24 mouse cellular contexts compared by ENCODE assay signal in the genomic region with DNA sequence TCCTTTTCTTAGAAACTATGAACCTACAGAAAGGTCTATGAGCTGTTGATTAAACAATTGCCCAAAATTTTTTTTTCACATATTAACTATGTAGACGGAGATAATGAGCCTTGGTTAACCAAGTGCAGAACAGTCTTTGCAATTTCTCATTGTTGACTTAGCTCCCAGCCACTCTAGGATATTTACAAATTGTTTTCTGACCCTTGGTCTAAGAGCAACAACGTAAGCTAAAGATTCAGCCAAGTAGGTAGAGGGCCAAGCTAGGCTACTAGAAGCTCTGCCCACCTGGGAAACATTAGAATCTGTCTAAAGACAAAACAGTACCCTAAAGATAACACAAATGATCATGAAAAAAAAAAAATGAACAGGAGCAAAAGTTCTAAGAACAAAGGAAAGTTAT.
DNase-seq lines count a peak whose midpoint lies in the region; ATAC-seq and TF ChIP-seq lines count a peak whose summit lies in the region.
"Had no signal": no experiment of that assay in that cellular context is flagged by ENCODE, and none has a peak within 500 bp of the region (broad histone marks: within the 10 kb centered on the region; RNA-seq: fewer than 3 reads in every experiment).

No protein-coding gene starts in this region.

- no peak overlapping the region for H3K4me2 ChIP-seq in hindbrain, embryonic 14.5 days (replicated peaks)
- no peak overlapping the region for H3K4me2 ChIP-seq in hindbrain, embryonic 16.5 days (ENCODE audit: low read length)
- H3K4me2 ChIP-seq in liver, embryonic 11.5 days = no peak overlapping the region
- H3K4me2 ChIP-seq: embryonic facial prominence, embryonic 12.5 days; forebrain, embryonic 13.5 days; forebrain, embryonic 15.5 days had no signal

- TF ChIP-seq POLR2A in liver, adult 2 months (IDR thresholded peaks at IDR 0.05; ENCODE audit: extremely low read depth, insufficient read depth, low read length) = no peak

- ATAC-seq in hindbrain, embryonic 14.5 days (ENCODE audit: low FRiP score) = no peak
- ATAC-seq in hindbrain, embryonic 16.5 days = no peak
- no peak for ATAC-seq in liver, embryonic 11.5 days (replicated peaks; ENCODE audit: low FRiP score)
- ATAC-seq: activated CD4-positive, CD25-positive, alpha-beta regulatory T cell, adult 4 months; CD4-positive, CD25-positive, alpha-beta regulatory T cell, adult 4 months; forebrain, embryonic 13.5 days; forebrain, embryonic 15.5 days; Patski had no signal

- no peaks in the 10 kb centered on the region for H3K79me2 ChIP-seq in liver, adult 2 months (ENCODE audit: control insufficient read depth, insufficient read depth, low read length)

- H3K4me3 ChIP-seq in hindbrain, embryonic 14.5 days (replicated peaks; ENCODE audit: low read length) = no peak overlapping the region
- no peak overlapping the region for H3K4me3 ChIP-seq in hindbrain, embryonic 16.5 days (ENCODE audit: low read length)
- H3K4me3 ChIP-seq in liver, adult 2 months (ENCODE audit: insufficient read depth, low read depth, low read length) = no peak overlapping the region
- no peak overlapping the region for H3K4me3 ChIP-seq in liver, embryonic 11.5 days (ENCODE audit: low read depth, low read length)
- H3K4me3 ChIP-seq: embryonic facial prominence, embryonic 10.5 days; embryonic facial prominence, embryonic 12.5 days; forebrain, embryonic 13.5 days; forebrain, embryonic 15.5 days had no signal

- H3K27me3 ChIP-seq in hindbrain, embryonic 14.5 days (ENCODE audit: control insufficient read depth, insufficient read depth, low read length) = no peaks in the 10 kb centered on the region
- no peaks in the 10 kb centered on the region for H3K27me3 ChIP-seq in hindbrain, embryonic 16.5 days (replicated peaks; ENCODE audit: control insufficient read depth, insufficient read depth, low read length)
- no peaks in the 10 kb centered on the region for H3K27me3 ChIP-seq in liver, adult 2 months (ENCODE audit: control insufficient read depth, insufficient read depth, low read length)
- H3K27me3 ChIP-seq in liver, embryonic 11.5 days (replicated peaks; ENCODE audit: control insufficient read depth, insufficient read depth, low read length) = no peaks in the 10 kb centered on the region
- H3K27me3 ChIP-seq: CH12.LX; embryonic facial prominence, embryonic 12.5 days; forebrain, embryonic 13.5 days; forebrain, embryonic 15.5 days had no signal

- WGBS in hindbrain, embryonic 14.5 days = 86% methylated on average over 2 of the region's 2 CpGs
- 89% methylated on average over 2 of the region's 2 CpGs for WGBS in hindbrain, embryonic 16.5 days
- 14% methylated on average over 2 of the region's 2 CpGs for WGBS in liver, adult 2 months
- 77% methylated on average over 2 of the region's 2 CpGs for WGBS in liver, embryonic 11.5 days

- no peaks in the 10 kb centered on the region for H3K36me3 ChIP-seq in hindbrain, embryonic 14.5 days (replicated peaks; ENCODE audit: control insufficient read depth, insufficient read depth)
- no peaks in the 10 kb centered on the region for H3K36me3 ChIP-seq in hindbrain, embryonic 16.5 days (ENCODE audit: control insufficient read depth, insufficient read depth, low read length)
- no peaks in the 10 kb centered on the region for H3K36me3 ChIP-seq in liver, adult 2 months (ENCODE audit: control insufficient read depth, insufficient read depth, low read length)
- no peaks in the 10 kb centered on the region for H3K36me3 ChIP-seq in liver, embryonic 11.5 days (ENCODE audit: control insufficient read depth, insufficient read depth, low read length)
- H3K36me3 ChIP-seq: embryonic facial prominence, embryonic 10.5 days; embryonic facial prominence, embryonic 12.5 days; forebrain, embryonic 15.5 days; G1E had no signal

- H3K9me3 ChIP-seq in hindbrain, embryonic 14.5 days (ENCODE audit: control insufficient read depth, low read length) = no peaks in the 10 kb centered on the region
- no peaks in the 10 kb centered on the region for H3K9me3 ChIP-seq in hindbrain, embryonic 16.5 days (ENCODE audit: control insufficient read depth, low read length)
- no peaks in the 10 kb centered on the region for H3K9me3 ChIP-seq in liver, embryonic 11.5 days (ENCODE audit: control insufficient read depth, low read length)
- H3K9me3 ChIP-seq: embryonic facial prominence, embryonic 10.5 days; embryonic facial prominence, embryonic 12.5 days; forebrain, embryonic 13.5 days; forebrain, embryonic 15.5 days; G1E had no signal

- no peak overlapping the region for H3K9ac ChIP-seq in hindbrain, embryonic 14.5 days
- H3K9ac ChIP-seq in hindbrain, embryonic 16.5 days (ENCODE audit: low read depth, low read length) = no peak overlapping the region
- H3K9ac ChIP-seq in liver, adult 2 months (ENCODE audit: low read depth, low read length) = no peak overlapping the region
- no peak overlapping the region for H3K9ac ChIP-seq in liver, embryonic 11.5 days (ENCODE audit: low read depth, low read length)
- H3K9ac ChIP-seq: embryonic facial prominence, embryonic 12.5 days; forebrain, embryonic 13.5 days; forebrain, embryonic 15.5 days had no signal

- no peaks in the 10 kb centered on the region for H3K4me1 ChIP-seq in hindbrain, embryonic 14.5 days (replicated peaks; ENCODE audit: control insufficient read depth, insufficient read depth, low read length)
- H3K4me1 ChIP-seq in hindbrain, embryonic 16.5 days (ENCODE audit: control insufficient read depth, insufficient read depth, low read depth, low read length) = no peaks in the 10 kb centered on the region
- peaks cover 15% of the 10 kb centered on the region; the same call in 1 of the 2 replicates for H3K4me1 ChIP-seq in liver, adult 2 months (ENCODE audit: control insufficient read depth, insufficient read depth, low read length)
- no peaks in the 10 kb centered on the region for H3K4me1 ChIP-seq in liver, embryonic 11.5 days (replicated peaks; ENCODE audit: control insufficient read depth, insufficient read depth, low read length)
- H3K4me1 ChIP-seq: embryonic facial prominence, embryonic 10.5 days; embryonic facial prominence, embryonic 12.5 days; forebrain, embryonic 13.5 days; forebrain, embryonic 15.5 days had no signal

- H3K27ac ChIP-seq in hindbrain, embryonic 14.5 days = no peak overlapping the region
- no peak overlapping the region for H3K27ac ChIP-seq in hindbrain, embryonic 16.5 days (ENCODE audit: low read depth, low read length)
- H3K27ac ChIP-seq in liver, adult 2 months (replicated peaks; ENCODE audit: insufficient read depth, low read depth, low read length) = no peak overlapping the region
- H3K27ac ChIP-seq in liver, embryonic 11.5 days (ENCODE audit: low read depth, low read length) = no peak overlapping the region
- H3K27ac ChIP-seq: embryonic facial prominence, embryonic 10.5 days; embryonic facial prominence, embryonic 12.5 days; forebrain, embryonic 13.5 days; forebrain, embryonic 15.5 days had no signal

- DNase-seq in hindbrain, embryonic 14.5 days (ENCODE audit: low spot score) = peak; percentile 2
- DNase-seq in kidney, adult 9 months = peak; percentile 45
- DNase-seq in kidney, adult 18-20 months = no peak
- peak; percentile 96 for DNase-seq in liver, adult 2 months (ENCODE audit: extremely low read depth, low read depth, low spot score)
- no peak for DNase-seq in liver, embryonic 11.5 days (ENCODE audit: low spot score)
- DNase-seq: adrenal gland, adult 8-10 months; adrenal gland, postnatal 14 days; adrenal gland, postnatal 36 days; B cell, adult 2 months; cerebellum, adult 11-12 months; cerebellum, adult 2 months; cerebellum, adult 9-10 months; cerebellum, postnatal 10 days; cerebellum, postnatal 25 days had no signal

- TF ChIP-seq CTCF in liver, adult 2 months (IDR thresholded peaks at IDR 0.05; ENCODE audit: low read depth, low read length) = no peak

Comparison
In these comparisons a context has a peak if more than half of its experiments do, and no peak if none do; other contexts are left out.
1. DNase-seq: peak in hindbrain, embryonic 14.5 days (single experiment), kidney, adult 9 months (single experiment) and liver, adult 2 months (single experiment); none in kidney, adult 18-20 months (single experiment) and liver, embryonic 11.5 days (single experiment).